Mouse (Mus musculus): ENCODE measurements around the gene Kiss1. TPM values are rescaled to one million over a fixed set of nuclear protein-coding genes. Genes with fewer than 3 reads are reported as not detected.
A peak's percentile ranks its signal among the peaks of the same experiment; 100 is the strongest.

The Kiss1 gene
- polyA plus RNA-seq, 1 experiment = not detected

GRCm38 (mm10) chr1:133317149-133317548 lies 4.5 kb upstream of the Kiss1 start:
- Histone ChIP-seq H3K79me3 (ENCODE audit: low read depth) (no peaks in the 10 kb centered on the region), H3K27me3 (ENCODE audit: control insufficient read depth, insufficient read depth, insufficient read length) (peaks cover 7% of the 10 kb centered on the region), H3ac (ENCODE audit: control insufficient read depth, insufficient read length, low read depth) (no peak overlapping the region), H3K36me3 (ENCODE audit: control insufficient read depth, insufficient read depth) (no peaks in the 10 kb centered on the region), H3K79me2 (ENCODE audit: control insufficient read depth, insufficient read depth) (no peaks in the 10 kb centered on the region), H3K4me3 (ENCODE audit: insufficient read depth, poor library complexity, severe bottlenecking) (no peak overlapping the region)
- peak; percentile 37 for TF ChIP-seq USF1 (IDR thresholded peaks at IDR 0.05; ENCODE audit: low read depth)
- TF ChIP-seq MYOG (IDR thresholded peaks at IDR 0.05; ENCODE audit: control insufficient read depth, extremely low read depth, insufficient read length) = no peak

GRCm38 (mm10) chr1:133323333-133323732 lies 1.7 kb downstream of the Kiss1 start:
- no peaks in the 10 kb centered on the region for H3K79me3 ChIP-seq (ENCODE audit: low read depth)
- TF ChIP-seq FOSL1 (IDR thresholded peaks at IDR 0.05; ENCODE audit: insufficient read depth, low read length, poor library complexity, severe bottlenecking) (no peak), MYOD1 (IDR thresholded peaks at IDR 0.05; ENCODE audit: control insufficient read depth, insufficient read length, low read depth) (no peak), USF1 (IDR thresholded peaks at IDR 0.05; ENCODE audit: low read depth) (no peak)
- no peaks in the 10 kb centered on the region for H3K36me3 ChIP-seq (ENCODE audit: control insufficient read depth, insufficient read depth)
- H3K4me3 ChIP-seq (ENCODE audit: insufficient read depth, poor library complexity, severe bottlenecking) = no peak overlapping the region
- H3K79me2 ChIP-seq (ENCODE audit: control insufficient read depth, insufficient read depth) = no peaks in the 10 kb centered on the region
- H3ac ChIP-seq (ENCODE audit: control insufficient read depth, insufficient read length, low read depth) = no peak overlapping the region
- peaks cover 13% of the 10 kb centered on the region for H3K27me3 ChIP-seq (ENCODE audit: control insufficient read depth, insufficient read depth, insufficient read length)

GRCm38 (mm10) chr1:133325951-133326350 lies 4.3 kb downstream of the Kiss1 start:
- H3K36me3 ChIP-seq (ENCODE audit: control insufficient read depth, insufficient read depth) = no peaks in the 10 kb centered on the region
- no peaks in the 10 kb centered on the region for H3K79me3 ChIP-seq (ENCODE audit: low read depth)
- TF ChIP-seq MYOD1 (IDR thresholded peaks at IDR 0.05; ENCODE audit: control insufficient read depth, insufficient read length, low read depth) (no peak), USF1 (IDR thresholded peaks at IDR 0.05; ENCODE audit: low read depth) (no peak), MYOG (IDR thresholded peaks at IDR 0.05; ENCODE audit: control insufficient read depth, extremely low read depth, insufficient read length) (no peak), MAX (IDR thresholded peaks at IDR 0.05) (no peak), CTCF (IDR thresholded peaks at IDR 0.05; ENCODE audit: control insufficient read depth, insufficient read depth, insufficient read length) (no peak), CEBPB (IDR thresholded peaks at IDR 0.05; ENCODE audit: low read depth) (no peak), FOSL1 (IDR thresholded peaks at IDR 0.05; ENCODE audit: insufficient read depth, low read length, poor library complexity, severe bottlenecking) (no peak)
- H3K4me3 ChIP-seq (ENCODE audit: insufficient read depth, poor library complexity, severe bottlenecking) = no peak overlapping the region
- peaks cover 35% of the 10 kb centered on the region for H3K27me3 ChIP-seq (ENCODE audit: control insufficient read depth, insufficient read depth, insufficient read length)
- no peaks in the 10 kb centered on the region for H3K79me2 ChIP-seq (ENCODE audit: control insufficient read depth, insufficient read depth)
- H3ac ChIP-seq (ENCODE audit: control insufficient read depth, insufficient read length, low read depth) = no peak overlapping the region

GRCm38 (mm10) chr1:133327094-133327493 lies 5.4 kb downstream of the Kiss1 start:
- Histone ChIP-seq H3K27me3 (ENCODE audit: control insufficient read depth, insufficient read depth, insufficient read length) (peaks cover 43% of the 10 kb centered on the region), H3K36me3 (ENCODE audit: control insufficient read depth, insufficient read depth) (no peaks in the 10 kb centered on the region), H3K79me3 (ENCODE audit: low read depth) (no peaks in the 10 kb centered on the region), H3K79me2 (ENCODE audit: control insufficient read depth, insufficient read depth) (no peaks in the 10 kb centered on the region), H3ac (ENCODE audit: control insufficient read depth, insufficient read length, low read depth) (no peak overlapping the region), H3K4me3 (ENCODE audit: insufficient read depth, poor library complexity, severe bottlenecking) (no peak overlapping the region)
- TF ChIP-seq CEBPB (IDR thresholded peaks at IDR 0.05; ENCODE audit: low read depth) = no peak
- no peak for TF ChIP-seq MYOG (IDR thresholded peaks at IDR 0.05; ENCODE audit: control insufficient read depth, extremely low read depth, insufficient read length)
- no peak for TF ChIP-seq CTCF (IDR thresholded peaks at IDR 0.05; ENCODE audit: control insufficient read depth, insufficient read depth, insufficient read length)
- no peak for TF ChIP-seq MAX (IDR thresholded peaks at IDR 0.05)
- no peak for TF ChIP-seq MYOD1 (IDR thresholded peaks at IDR 0.05; ENCODE audit: control insufficient read depth, insufficient read length, low read depth)
- no peak for TF ChIP-seq USF1 (IDR thresholded peaks at IDR 0.05; ENCODE audit: low read depth)
- TF ChIP-seq FOSL1 (IDR thresholded peaks at IDR 0.05; ENCODE audit: insufficient read depth, low read length, poor library complexity, severe bottlenecking) = no peak

GRCm38 (mm10) chr1:133328299-133328795 lies 6.7 kb downstream of the Kiss1 start:
- Histone ChIP-seq H3K4me3 (ENCODE audit: insufficient read depth, poor library complexity, severe bottlenecking) (no peak overlapping the region), H3K27me3 (ENCODE audit: control insufficient read depth, insufficient read depth, insufficient read length) (peaks cover 49% of the 10 kb centered on the region), H3ac (ENCODE audit: control insufficient read depth, insufficient read length, low read depth) (no peak overlapping the region), H3K79me2 (ENCODE audit: control insufficient read depth, insufficient read depth) (no peaks in the 10 kb centered on the region), H3K36me3 (ENCODE audit: control insufficient read depth, insufficient read depth) (no peaks in the 10 kb centered on the region), H3K79me3 (ENCODE audit: low read depth) (no peaks in the 10 kb centered on the region)
- TF ChIP-seq FOSL1 (IDR thresholded peaks at IDR 0.05; ENCODE audit: insufficient read depth, low read length, poor library complexity, severe bottlenecking) = no peak
- no peak for TF ChIP-seq CEBPB (IDR thresholded peaks at IDR 0.05; ENCODE audit: low read depth)
- no peak for TF ChIP-seq CTCF (IDR thresholded peaks at IDR 0.05; ENCODE audit: control insufficient read depth, insufficient read depth, insufficient read length)
- no peak for TF ChIP-seq USF1 (IDR thresholded peaks at IDR 0.05; ENCODE audit: low read depth)
- no peak for TF ChIP-seq MYOG (IDR thresholded peaks at IDR 0.05; ENCODE audit: control insufficient read depth, extremely low read depth, insufficient read length)
- TF ChIP-seq MYOD1 (IDR thresholded peaks at IDR 0.05; ENCODE audit: control insufficient read depth, insufficient read length, low read depth) = no peak
- TF ChIP-seq MAX (IDR thresholded peaks at IDR 0.05) = no peak

GRCm38 (mm10) chr1:133328896-133329637 lies 7.4 kb downstream of the Kiss1 start:
- H3K27me3 ChIP-seq (ENCODE audit: control insufficient read depth, insufficient read depth, insufficient read length) = peaks cover 47% of the 10 kb centered on the region
- H3K79me2 ChIP-seq (ENCODE audit: control insufficient read depth, insufficient read depth) = no peaks in the 10 kb centered on the region
- H3K36me3 ChIP-seq (ENCODE audit: control insufficient read depth, insufficient read depth) = no peaks in the 10 kb centered on the region
- TF ChIP-seq MYOG (IDR thresholded peaks at IDR 0.05; ENCODE audit: control insufficient read depth, extremely low read depth, insufficient read length) = no peak
- no peak for TF ChIP-seq MAX (IDR thresholded peaks at IDR 0.05)
- TF ChIP-seq FOSL1 (IDR thresholded peaks at IDR 0.05; ENCODE audit: insufficient read depth, low read length, poor library complexity, severe bottlenecking) = no peak
- no peak for TF ChIP-seq USF1 (IDR thresholded peaks at IDR 0.05; ENCODE audit: low read depth)
- no peak for TF ChIP-seq MYOD1 (IDR thresholded peaks at IDR 0.05; ENCODE audit: control insufficient read depth, insufficient read length, low read depth)
- TF ChIP-seq CEBPB (IDR thresholded peaks at IDR 0.05; ENCODE audit: low read depth) = no peak
- no peak for TF ChIP-seq CTCF (IDR thresholded peaks at IDR 0.05; ENCODE audit: control insufficient read depth, insufficient read depth, insufficient read length)
- H3K79me3 ChIP-seq (ENCODE audit: low read depth) = no peaks in the 10 kb centered on the region
- no peak overlapping the region for H3K4me3 ChIP-seq (ENCODE audit: insufficient read depth, poor library complexity, severe bottlenecking)
- no peak overlapping the region for H3ac ChIP-seq (ENCODE audit: control insufficient read depth, insufficient read length, low read depth)

Data from C2C12 (cell line).